Mouse (Mus musculus) megakaryocyte, adult 5-6 weeks (primary cell): ENCODE results near the gene Bank1. TPM values are rescaled to one million over a fixed set of nuclear protein-coding genes. Genes with fewer than 3 reads are reported as not detected.
"Not testable (repeated sequence)": the region's sequence is repeated elsewhere in the genome, so short reads cannot be mapped to it uniquely, and the experiment has no call there.

Source experiments
- ATAC-seq: 2 replicates; pipeline ENCODE4 v1.8.0; 2016; ENCODE audit warnings: mild to moderate bottlenecking, inconsistent platforms; ENCODE audit not compliant: poor library complexity, severe bottlenecking
- total RNA-seq, 2 experiments: library from RNA; stranded (forward) in 1 of 2; stranded (reverse) in 1 of 2; fragments of 153-499, 151-499 nt in 1 of 2; fragments of 221-1000, 200-1000 nt in 1 of 2; gene quantifications; 2 replicates each; pipeline versions ENCODE4 v1.2.3 to v1.2.4; 2015 to 2017

The Bank1 gene
- 10.7 and 12.1 TPM in 2 replicates for total RNA-seq (2015)
- total RNA-seq (2017): 10.6 and 11.7 TPM in 2 replicates

GRCm38 (mm10) chr3:136325783-136326182, at the start of gene Bank1:
Gene Bank1, minus strand, starts transcription at chr3:136326066.
- ATAC-seq: peak; percentile 96

DNA sequence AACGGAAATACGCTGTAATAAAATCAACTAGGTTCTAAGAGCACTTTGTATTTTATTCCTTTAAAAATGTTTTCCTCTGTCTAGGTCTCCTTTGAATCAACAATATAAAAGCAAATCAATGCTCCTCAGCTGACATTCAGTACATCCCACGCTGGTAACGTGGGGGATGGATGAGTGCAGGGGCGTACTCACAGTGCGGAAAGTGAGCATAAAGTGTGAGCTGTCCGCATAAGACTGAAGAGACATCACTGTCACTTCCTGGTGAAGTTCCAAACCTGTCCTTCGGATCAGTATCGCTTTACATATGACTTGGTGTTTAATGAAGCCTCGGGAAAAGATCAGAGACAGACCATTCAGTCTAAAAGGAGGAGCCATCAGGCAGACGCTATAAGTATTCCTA, 44.0 kb upstream of the Bank1 start:
- ATAC-seq: no peak

DNA sequence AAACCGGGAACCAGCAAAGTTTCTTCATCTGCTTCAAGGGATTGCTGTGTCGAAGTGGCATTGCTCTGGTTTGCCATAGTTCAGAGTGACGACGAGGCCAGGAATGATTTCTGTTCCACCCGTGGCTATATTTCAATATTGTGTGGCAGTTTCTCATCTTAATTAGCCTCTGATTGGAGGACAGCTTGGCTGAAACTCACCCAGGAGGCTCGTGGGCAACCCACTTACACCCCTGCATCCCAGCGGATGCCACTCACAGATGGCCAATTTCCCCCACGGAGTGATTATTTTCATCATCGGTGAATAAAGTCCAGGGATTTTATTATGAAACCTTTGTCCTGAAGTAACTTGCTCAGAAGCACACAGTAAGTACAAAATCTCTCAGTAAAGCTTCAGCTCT, 43.6 kb upstream of the Bank1 start:
- peak; percentile 14; the same call in 1 of the 2 replicates for ATAC-seq

DNA sequence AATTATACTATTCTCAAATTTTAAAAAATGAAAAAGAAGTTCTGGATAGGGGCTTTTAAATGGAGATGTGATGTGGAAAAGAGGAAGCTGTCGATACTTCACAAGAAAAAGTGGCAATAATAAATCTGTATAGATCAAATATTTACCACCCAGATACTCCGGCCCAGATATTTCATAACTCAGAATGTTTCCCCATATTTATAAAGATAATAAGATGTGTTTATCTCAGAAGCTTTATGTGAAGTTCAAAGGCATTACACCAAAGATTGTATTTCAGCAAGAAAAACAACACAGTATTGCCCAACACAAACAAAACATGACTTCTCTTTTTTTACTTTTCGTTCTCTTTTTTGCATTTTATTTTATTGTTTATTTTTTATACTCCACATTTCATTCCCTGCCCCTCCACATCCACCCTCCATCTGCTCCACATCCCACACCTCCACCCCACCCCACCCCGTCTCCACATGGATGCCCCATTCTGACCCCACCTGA, 42.7 kb upstream of the Bank1 start:
- ATAC-seq: peak; percentile 71

DNA sequence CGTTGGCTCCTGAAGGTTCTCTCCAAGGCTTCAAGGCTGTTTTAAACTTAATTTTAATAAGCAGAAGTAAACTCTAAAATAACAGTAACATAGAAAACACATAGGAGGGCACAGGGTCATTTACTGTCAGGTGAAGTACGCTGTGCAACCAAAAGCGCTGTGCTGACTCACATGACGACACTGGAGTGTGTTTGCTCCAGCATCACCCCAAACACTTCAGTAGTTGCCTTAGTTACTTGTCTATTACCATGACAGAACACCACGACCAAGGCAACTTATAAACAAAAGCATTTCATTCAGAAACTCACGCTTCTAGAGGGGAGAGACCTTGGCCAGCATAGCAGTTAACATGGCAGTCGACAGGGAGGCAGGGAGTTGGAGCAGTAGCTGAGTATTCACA, 23.8 kb upstream of the Bank1 start:
- ATAC-seq: no peak

DNA sequence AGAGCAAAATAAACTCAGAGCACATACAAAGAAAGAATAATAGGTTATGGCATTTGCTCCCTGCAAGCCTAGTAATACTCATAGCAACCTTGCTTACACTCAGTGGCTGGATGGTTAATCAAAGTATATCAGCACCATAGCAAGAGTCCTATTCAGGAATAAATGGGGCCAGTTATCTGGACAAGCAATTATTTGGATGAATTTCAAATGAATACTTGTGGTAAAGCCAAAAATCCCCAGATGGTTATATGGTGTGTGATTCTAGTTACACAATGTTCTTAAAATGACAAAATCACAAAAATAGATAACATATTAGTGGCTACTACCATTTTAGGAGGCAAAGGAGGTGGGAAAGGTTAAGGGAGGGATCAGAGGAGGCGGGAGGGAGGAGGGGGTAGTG, 22.7 kb upstream of the Bank1 start:
- no peak for ATAC-seq

GRCm38 (mm10) chr3:136347277-136347676, 21.4 kb upstream of the Bank1 start:
- ATAC-seq: peak; percentile 87

GRCm38 (mm10) chr3:136341911-136342310, 16.0 kb upstream of the Bank1 start:
- ATAC-seq: no peak

GRCm38 (mm10) chr3:136339896-136340295, 14.0 kb upstream of the Bank1 start:
- ATAC-seq: no peak

GRCm38 (mm10) chr3:136331135-136331534, 5.3 kb upstream of the Bank1 start:
- peak; percentile 92 for ATAC-seq

GRCm38 (mm10) chr3:136330043-136330442, 4.2 kb upstream of the Bank1 start:
- no peak for ATAC-seq

- no peak for ATAC-seq
Observed at GRCm38 (mm10) chr3:136329133-136329532, 3.3 kb upstream of the Bank1 start.

DNA sequence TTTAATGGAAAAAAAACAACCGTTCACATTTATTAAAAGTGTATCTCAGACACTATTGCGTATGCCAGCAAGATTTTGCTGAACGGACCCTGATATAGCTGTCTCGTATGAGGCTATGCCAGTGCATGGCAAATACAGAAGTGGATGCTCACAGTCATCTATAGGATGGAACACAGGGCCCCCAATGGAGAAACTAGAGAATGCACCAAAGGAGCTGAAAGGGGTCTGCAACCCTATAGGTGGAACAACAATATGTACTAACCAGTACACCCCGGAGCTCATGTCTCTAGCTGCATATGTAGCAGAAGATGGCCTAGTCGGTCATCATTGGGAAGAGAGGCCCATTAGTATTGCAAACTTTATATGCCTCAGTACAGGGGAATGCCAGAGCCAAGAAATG, 1.1 kb downstream of the Bank1 start:
- not testable (repeated sequence) for ATAC-seq

- ATAC-seq: no peak
Observed at GRCm38 (mm10) chr3:136321936-136322335, 3.9 kb downstream of the Bank1 start.

GRCm38 (mm10) chr3:136308487-136308886, 17.4 kb downstream of the Bank1 start:
- no peak for ATAC-seq

- no peak for ATAC-seq
Observed at GRCm38 (mm10) chr3:136306564-136307158, 19.2 kb downstream of the Bank1 start.

DNA sequence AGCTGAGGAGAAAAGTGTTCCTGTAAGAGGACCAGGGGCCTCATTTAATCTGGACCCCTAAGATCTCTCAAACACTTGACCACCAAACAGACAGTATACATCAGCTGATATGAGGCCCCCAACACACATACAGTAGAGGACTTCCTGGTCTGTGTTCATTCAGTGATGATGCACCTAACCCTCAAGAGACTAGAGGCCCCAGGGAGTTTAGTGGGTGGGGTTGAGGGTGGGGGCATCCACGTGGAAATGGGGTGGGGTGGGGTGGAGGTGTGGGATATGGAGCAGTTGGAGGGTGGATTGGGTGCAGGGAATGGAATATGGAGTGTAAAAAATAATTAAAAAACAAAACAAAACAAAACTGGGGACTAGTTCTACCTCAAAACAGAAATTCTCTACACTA, 23.3 kb downstream of the Bank1 start:
- ATAC-seq: no peak

- not testable (repeated sequence) for ATAC-seq
Observed at GRCm38 (mm10) chr3:136300810-136301209, 25.1 kb downstream of the Bank1 start.

GRCm38 (mm10) chr3:136297355-136297754, 28.5 kb downstream of the Bank1 start:
- ATAC-seq: no peak

- ATAC-seq: no peak
Observed at GRCm38 (mm10) chr3:136295250-136295649, 30.6 kb downstream of the Bank1 start.

GRCm38 (mm10) chr3:136287883-136288282, 38.0 kb downstream of the Bank1 start:
- no peak for ATAC-seq

DNA sequence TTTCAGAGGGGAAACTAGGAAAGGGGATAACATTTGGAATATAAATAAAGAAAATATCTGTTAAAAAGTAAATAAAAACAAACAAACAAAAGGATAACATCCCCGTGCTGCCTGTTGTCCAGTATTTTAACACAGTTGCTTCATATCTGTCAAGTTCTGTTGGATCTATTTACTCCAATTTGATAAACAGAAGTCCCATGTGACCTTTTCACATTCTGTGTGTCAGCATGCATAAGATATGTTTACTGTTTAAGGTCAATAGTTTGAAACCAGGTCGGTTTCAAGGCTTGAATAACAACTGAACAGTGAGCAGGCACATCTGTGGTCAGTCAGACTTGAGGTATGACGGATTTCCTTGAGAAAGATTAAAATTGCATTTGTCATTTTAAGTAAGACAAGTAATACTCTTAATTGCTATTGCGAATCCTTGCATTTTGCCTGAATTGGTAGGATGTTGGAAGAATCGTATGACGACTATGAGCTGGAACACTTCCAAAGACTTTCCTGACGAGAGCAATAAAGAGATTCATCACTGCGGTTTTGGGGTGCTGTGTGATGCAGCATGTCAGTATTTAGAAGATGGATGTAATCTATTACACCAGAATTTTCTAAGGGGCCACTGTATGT, 60.8 kb downstream of the Bank1 start:
- ATAC-seq: no peak

DNA sequence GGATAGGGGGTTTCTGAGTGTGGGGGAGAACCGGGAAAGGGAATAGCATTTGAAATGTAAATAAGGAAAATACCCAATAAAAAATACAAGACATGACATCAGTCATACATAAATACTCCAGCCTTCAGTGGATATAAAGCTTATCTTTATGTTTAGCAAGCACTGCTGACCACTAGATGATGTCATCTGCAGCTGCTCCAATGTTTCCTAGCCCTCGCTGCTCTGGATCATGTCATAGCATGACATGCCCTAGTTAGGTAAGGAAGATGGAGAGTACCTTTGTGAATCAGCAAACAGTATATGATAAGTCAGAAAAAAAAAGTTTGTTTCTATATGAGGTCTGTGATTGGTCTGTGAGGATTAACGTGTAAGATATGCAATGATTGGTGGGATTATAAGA, 68.1 kb downstream of the Bank1 start:
- ATAC-seq: no peak
